Mouse (Mus musculus) monocyte, adult 5-6 weeks (primary cell): Measurements from ENCODE around the gene Ntrk2. TPM values are rescaled to one million over a fixed set of nuclear protein-coding genes. Genes with fewer than 3 reads are reported as not detected.

Experiments
- ATAC-seq: fragments of 153-309, 156-312 bp; replicated peaks from 2 replicates; pipeline ENCODE4 v1.8.0; 2017; ENCODE audit warnings: mild to moderate bottlenecking; ENCODE audit not compliant: low TSS enrichment, insufficient number of reproducible peaks, severe bottlenecking, poor library complexity, low FRiP score
- total RNA-seq: library from RNA; stranded (forward); fragments of 200-1000, 200-491, 200-594 nt; gene quantifications from 3 replicates; pipeline ENCODE4 v1.2.3, GENCODE M21; 2017

The Ntrk2 gene
- not detected in 3 replicates for total RNA-seq

GRCm38 (mm10) chr13:58806397-58806892, at the start of gene Ntrk2:
Gene Ntrk2, plus strand, starts transcription at chr13:58806569.
- ATAC-seq: no peak

- no peak for ATAC-seq
Measured at GRCm38 (mm10) chr13:58761003-58761630, 45.3 kb upstream of the Ntrk2 start.

- no peak for ATAC-seq
Measured at GRCm38 (mm10) chr13:58768258-58768657, 38.1 kb upstream of the Ntrk2 start.

- no peak for ATAC-seq
Measured at GRCm38 (mm10) chr13:58769438-58769837, 36.9 kb upstream of the Ntrk2 start.

GRCm38 (mm10) chr13:58779261-58779660, 27.1 kb upstream of the Ntrk2 start:
- no peak for ATAC-seq

GRCm38 (mm10) chr13:58786476-58786875, 19.9 kb upstream of the Ntrk2 start:
- ATAC-seq: no peak

GRCm38 (mm10) chr13:58790741-58791140, 15.6 kb upstream of the Ntrk2 start:
- ATAC-seq: no peak

GRCm38 (mm10) chr13:58797386-58797785, 9.0 kb upstream of the Ntrk2 start:
- ATAC-seq: no peak

- ATAC-seq: no peak
Measured at GRCm38 (mm10) chr13:58801291-58801690, 5.1 kb upstream of the Ntrk2 start.

- ATAC-seq: no peak
Measured at GRCm38 (mm10) chr13:58803882-58804281, 2.5 kb upstream of the Ntrk2 start.

GRCm38 (mm10) chr13:58805833-58806232, 536 bp upstream of the Ntrk2 start:
- ATAC-seq: no peak

- ATAC-seq: no peak
Measured at GRCm38 (mm10) chr13:58806896-58807628, 693 bp downstream of the Ntrk2 start.

GRCm38 (mm10) chr13:58807629-58808363, 1.4 kb downstream of the Ntrk2 start:
- ATAC-seq: no peak

- no peak for ATAC-seq
Measured at GRCm38 (mm10) chr13:58808381-58808821, 2.0 kb downstream of the Ntrk2 start.

- no peak for ATAC-seq
Measured at GRCm38 (mm10) chr13:58809930-58810329, 3.6 kb downstream of the Ntrk2 start.

GRCm38 (mm10) chr13:58824752-58825151, 18.4 kb downstream of the Ntrk2 start:
- ATAC-seq: no peak

GRCm38 (mm10) chr13:58826356-58827197, 20.2 kb downstream of the Ntrk2 start:
- no peak for ATAC-seq

- no peak for ATAC-seq
Measured at GRCm38 (mm10) chr13:58831999-58832398, 25.6 kb downstream of the Ntrk2 start.

- ATAC-seq: no peak
Measured at GRCm38 (mm10) chr13:58834726-58835125, 28.4 kb downstream of the Ntrk2 start.
